Mouse (Mus musculus) limb, embryonic 14.5 days (tissue): ENCODE measurements around the gene Zyg11b. TPM values are rescaled to one million over a fixed set of nuclear protein-coding genes. Genes with fewer than 3 reads are reported as not detected.

Experiments
- ATAC-seq: fragments of 200-750 bp; cut with Nextera tagmentation; 2 replicates; pipeline ENCODE4 v1.8.0; 2017; ENCODE audit warnings: low read depth, moderate number of reproducible peaks, moderate TSS enrichment; ENCODE audit not compliant: low FRiP score
- DNase-seq: peaks from one replicate; pipeline ENCODE4 v3.0.0-alpha.2; 2015; ENCODE audit warnings: low spot score
- H3K27ac ChIP-seq: fragments of 300-500 bp; sonication (generic); replicated peaks from 2 replicates; pipeline ENCODE4 v1.5.1; 2014; ENCODE audit warnings: low read depth, mild to moderate bottlenecking, low read length, moderate library complexity, mixed read lengths
- H3K27me3 ChIP-seq: fragments of 300-500 bp; sonication (generic); 2 replicates; pipeline ENCODE4 v1.6.1; 2014; ENCODE audit warnings: low read length, mixed read lengths; ENCODE audit not compliant: control insufficient read depth, insufficient read depth
- H3K36me3 ChIP-seq: fragments of 300-500 bp; sonication (generic); 2 replicates; pipeline ENCODE4 v1.6.1; 2014; ENCODE audit warnings: mild to moderate bottlenecking, low read length, moderate library complexity, mixed read lengths; ENCODE audit not compliant: control insufficient read depth, insufficient read depth
- H3K4me1 ChIP-seq: fragments of 300-500 bp; sonication (generic); 2 replicates; pipeline ENCODE4 v1.6.1; 2014; ENCODE audit warnings: antibody characterized with exemption, low read length, mixed read lengths; ENCODE audit not compliant: control insufficient read depth, insufficient read depth
- H3K4me2 ChIP-seq: fragments of 300-500 bp; sonication (generic); replicated peaks from 2 replicates; pipeline ENCODE4 v1.6.1; 2014; ENCODE audit warnings: low read depth, mild to moderate bottlenecking, low read length, moderate library complexity; ENCODE audit not compliant: severe bottlenecking
- H3K4me3 ChIP-seq: fragments of 300-500 bp; sonication (generic); replicated peaks from 2 replicates; pipeline ENCODE4 v1.5.1; 2014; ENCODE audit warnings: low read length
- H3K9ac ChIP-seq: fragments of 300-500 bp; sonication (generic); 2 replicates; pipeline ENCODE4 v1.6.1; 2014; ENCODE audit warnings: mild to moderate bottlenecking, low read depth, low read length, moderate library complexity; ENCODE audit not compliant: severe bottlenecking
- H3K9me3 ChIP-seq: fragments of 300-500 bp; sonication (generic); 2 replicates; pipeline ENCODE4 v1.6.1; 2016; ENCODE audit warnings: low read length; ENCODE audit not compliant: control insufficient read depth
- POLR2A ChIP-seq: fragments of 200-500 bp; IDR thresholded peaks from 2 replicates; pipeline ENCODE4 v1.8.0; 2012; ENCODE audit warnings: inconsistent platforms, mild to moderate bottlenecking, moderate library complexity, borderline replicate concordance; ENCODE audit not compliant: insufficient read depth, insufficient read length; ENCODE audit errors: extremely low read depth
- WGBS: fragments of 180-500 bp; shearing (Covaris S2); extraction: QIAGEN DNeasy Blood & Tissue Kit; methylation state at CpG from one replicate; pipeline ENCODE4 v1.1.7; 2014; 5-methylcytosine and 5-hydroxymethylcytosine counted together
- polyA plus RNA-seq, 2 experiments: library from polyadenylated mRNA; depleted of rRNA in 1 of 2; stranded (reverse) in 1 of 2; unstranded in 1 of 2; fragments of >200 nt; fragmentation: Nextera tagmentation in 1 of 2; extraction: Ambion mirVana in 1 of 2; gene quantifications; 2 replicates each; pipeline versions ENCODE4 v1.2.1 to v1.2.3; 2012 to 2014

The Zyg11b gene
- polyA plus RNA-seq, 2 experiments = 14.7 to 14.9 TPM

DNA sequence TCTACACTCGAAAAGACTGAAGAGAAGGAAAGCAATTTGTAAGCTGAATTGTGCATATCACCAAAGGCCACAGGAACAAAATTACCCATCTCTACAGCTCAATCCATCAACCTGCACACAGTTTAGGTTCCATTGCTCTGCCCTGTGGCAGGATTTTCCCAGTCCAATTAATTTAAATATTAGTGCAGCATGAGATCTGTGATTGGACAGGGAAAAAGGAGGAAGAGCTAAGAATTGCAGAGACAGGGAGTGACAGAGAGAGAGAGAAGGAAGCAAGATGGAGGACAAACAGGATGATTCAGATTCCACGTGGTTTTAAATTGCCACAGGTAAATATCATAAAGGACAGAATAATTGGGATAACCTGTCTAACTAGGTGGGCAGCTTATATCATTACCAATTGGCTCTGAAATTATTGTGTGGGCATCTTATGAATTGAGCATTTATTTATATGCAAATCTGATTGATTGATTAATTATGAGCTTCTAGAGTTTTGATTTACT is 108.0 kb downstream of the Zyg11b start:
- Histone ChIP-seq H3K27me3 (no peaks in the 10 kb centered on the region), H3K4me2 (no peak overlapping the region), H3K27ac (no peak overlapping the region), H3K36me3 (no peaks in the 10 kb centered on the region), H3K4me1 (no peaks in the 10 kb centered on the region), H3K9ac (no peak overlapping the region), H3K4me3 (no peak overlapping the region), H3K9me3 (no peaks in the 10 kb centered on the region)
- TF ChIP-seq POLR2A = no peak
- WGBS = 86% methylated on average over 2 of the region's 2 CpGs
- DNase-seq = no peak
- no peak for ATAC-seq

DNA sequence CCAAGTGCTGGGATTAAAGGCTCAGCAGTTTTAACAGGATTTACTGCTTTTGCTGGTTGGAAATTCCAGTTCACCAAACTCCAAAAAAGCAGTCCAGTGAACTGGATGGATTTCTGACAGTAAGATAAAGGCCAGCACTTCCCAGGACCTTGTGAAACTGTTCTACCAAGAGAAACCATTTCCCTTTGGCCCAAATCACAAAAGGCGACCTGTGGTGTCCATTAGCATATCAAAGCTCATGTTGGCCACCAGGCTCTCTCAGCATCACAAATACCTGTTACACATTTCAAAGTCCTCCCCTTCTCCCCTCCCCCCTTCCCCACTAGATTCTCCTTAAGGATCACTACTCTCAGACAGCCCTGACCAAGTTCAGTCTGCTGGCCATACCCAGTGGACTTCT is 118.6 kb downstream of the Zyg11b start:
- Histone ChIP-seq H3K27me3 (no peaks in the 10 kb centered on the region), H3K9ac (no peak overlapping the region), H3K4me3 (no peak overlapping the region), H3K27ac (no peak overlapping the region), H3K4me1 (no peaks in the 10 kb centered on the region), H3K4me2 (no peak overlapping the region), H3K36me3 (peaks cover 7% of the 10 kb centered on the region; the same call in 1 of the 2 replicates), H3K9me3 (no peaks in the 10 kb centered on the region)
- ATAC-seq (no peak), DNase-seq (no peak)
- TF ChIP-seq POLR2A = no peak
- 52% methylated on average over 1 of the region's 1 CpGs for WGBS

Other genes with a start within 250 kb of the Zyg11b start
- 23.0 and 27.9 TPM in 2 replicates for gene Podn, start 204.7 kb downstream of the Zyg11b start, polyA plus RNA-seq (2012; rRNA removed)
- 3.5 and 4.4 TPM in 2 replicates for gene Podn, start 204.7 kb downstream of the Zyg11b start, polyA plus RNA-seq (2014; fragmentation: Nextera tagmentation; extraction: Ambion mirVana)
- 78.9 and 112 TPM in 2 replicates for gene Scp2, start 156.1 kb downstream of the Zyg11b start, polyA plus RNA-seq (2012; rRNA removed)
- gene Scp2, start 156.1 kb downstream of the Zyg11b start, polyA plus RNA-seq (2014; fragmentation: Nextera tagmentation; extraction: Ambion mirVana) = 185 and 199 TPM in 2 replicates
- gene Echdc2, start 135.7 kb downstream of the Zyg11b start, polyA plus RNA-seq (2012; rRNA removed) = 85.4 and 96.4 TPM in 2 replicates
- gene Echdc2, start 135.7 kb downstream of the Zyg11b start, polyA plus RNA-seq (2014; fragmentation: Nextera tagmentation; extraction: Ambion mirVana) = 56.5 and 59.6 TPM in 2 replicates
- gene Zyg11a, start 83.0 kb downstream of the Zyg11b start, polyA plus RNA-seq (2012; rRNA removed) = 0.09 and 0.13 TPM in 2 replicates
- gene Zyg11a, start 83.0 kb downstream of the Zyg11b start, polyA plus RNA-seq (2014; fragmentation: Nextera tagmentation; extraction: Ambion mirVana) = 0.11 TPM in 1 of 2 replicates, not detected in the other
- gene Coa7, start 27.0 kb upstream of the Zyg11b start, polyA plus RNA-seq (2012; rRNA removed) = 12.2 and 17.1 TPM in 2 replicates
- 39.0 and 44.4 TPM in 2 replicates for gene Coa7, start 27.0 kb upstream of the Zyg11b start, polyA plus RNA-seq (2014; fragmentation: Nextera tagmentation; extraction: Ambion mirVana)
- 5.7 and 8.8 TPM in 2 replicates for gene Shisal2a, start 82.3 kb upstream of the Zyg11b start, polyA plus RNA-seq (2012; rRNA removed)
- 4.2 and 5.4 TPM in 2 replicates for gene Shisal2a, start 82.3 kb upstream of the Zyg11b start, polyA plus RNA-seq (2014; fragmentation: Nextera tagmentation; extraction: Ambion mirVana)
- gene Gpx7, start 105.9 kb upstream of the Zyg11b start, polyA plus RNA-seq (2012; rRNA removed) = 92.8 and 98.8 TPM in 2 replicates
- 104 and 117 TPM in 2 replicates for gene Gpx7, start 105.9 kb upstream of the Zyg11b start, polyA plus RNA-seq (2014; fragmentation: Nextera tagmentation; extraction: Ambion mirVana)
- gene Tut4, start 158.3 kb upstream of the Zyg11b start, polyA plus RNA-seq (2012; rRNA removed) = 197 and 222 TPM in 2 replicates
- gene Tut4, start 158.3 kb upstream of the Zyg11b start, polyA plus RNA-seq (2014; fragmentation: Nextera tagmentation; extraction: Ambion mirVana) = 59.1 and 73.9 TPM in 2 replicates